Mouse (Mus musculus) stomach, embryonic 16.5 days (tissue): ENCODE measurements around the gene Pitpna. TPM values are rescaled to one million over a fixed set of nuclear protein-coding genes. Genes with fewer than 3 reads are reported as not detected.
A peak's percentile ranks its signal among the peaks of the same experiment; 100 is the strongest.

Source experiments
- ATAC-seq: fragments of 200-750 bp; cut with Nextera tagmentation; 2 replicates; pipeline ENCODE4 v1.8.0; 2017; ENCODE audit warnings: moderate number of reproducible peaks, moderate TSS enrichment; ENCODE audit not compliant: insufficient read depth, low FRiP score
- H3K27ac ChIP-seq: fragments of 300-500 bp; sonication (generic); 2 replicates; pipeline ENCODE4 v1.5.1; 2014; ENCODE audit warnings: low read length
- H3K27me3 ChIP-seq: fragments of 300-500 bp; sonication (generic); 2 replicates; pipeline ENCODE4 v1.6.1; 2014; ENCODE audit warnings: low read length, control low read depth, mixed read lengths; ENCODE audit not compliant: control insufficient read depth, insufficient read depth
- H3K36me3 ChIP-seq: fragments of 300-500 bp; sonication (generic); 2 replicates; pipeline ENCODE4 v1.6.1; 2014; ENCODE audit warnings: low read length; ENCODE audit not compliant: control insufficient read depth, insufficient read depth
- H3K4me1 ChIP-seq: fragments of 300-500 bp; sonication (generic); 2 replicates; pipeline ENCODE4 v1.6.1; 2014; ENCODE audit warnings: low read length, control low read depth, mixed read lengths; ENCODE audit not compliant: control insufficient read depth, insufficient read depth
- H3K4me2 ChIP-seq: fragments of 300-500 bp; sonication (generic); 2 replicates; pipeline ENCODE4 v1.6.1; 2014; ENCODE audit warnings: low read depth, low read length, mixed read lengths
- H3K4me3 ChIP-seq: fragments of 300-500 bp; sonication (generic); replicated peaks from 2 replicates; pipeline ENCODE4 v1.5.1; 2014; ENCODE audit warnings: mild to moderate bottlenecking, low read length
- H3K9ac ChIP-seq: fragments of 300-500 bp; sonication (generic); 2 replicates; pipeline ENCODE4 v1.6.1; 2014; ENCODE audit warnings: low read length
- H3K9me3 ChIP-seq: fragments of 300-500 bp; sonication (generic); replicated peaks from 2 replicates; pipeline ENCODE4 v1.6.1; 2016; ENCODE audit warnings: low read length, control low read depth; ENCODE audit not compliant: control insufficient read depth
- WGBS: fragments of 180-500 bp; shearing (Covaris S2); extraction: QIAGEN DNeasy Blood & Tissue Kit; methylation state at CpG from one replicate; pipeline ENCODE4 v1.1.7; 2014; 5-methylcytosine and 5-hydroxymethylcytosine counted together
- polyA plus RNA-seq: library from polyadenylated mRNA; unstranded; fragments of >200 nt; fragmentation: Nextera tagmentation; extraction: Ambion mirVana; gene quantifications from 2 replicates; pipeline ENCODE4 v1.2.1, GENCODE M21; 2015

The Pitpna gene
- polyA plus RNA-seq, 1 experiment from 2014 or later: 63.1 TPM

DNA sequence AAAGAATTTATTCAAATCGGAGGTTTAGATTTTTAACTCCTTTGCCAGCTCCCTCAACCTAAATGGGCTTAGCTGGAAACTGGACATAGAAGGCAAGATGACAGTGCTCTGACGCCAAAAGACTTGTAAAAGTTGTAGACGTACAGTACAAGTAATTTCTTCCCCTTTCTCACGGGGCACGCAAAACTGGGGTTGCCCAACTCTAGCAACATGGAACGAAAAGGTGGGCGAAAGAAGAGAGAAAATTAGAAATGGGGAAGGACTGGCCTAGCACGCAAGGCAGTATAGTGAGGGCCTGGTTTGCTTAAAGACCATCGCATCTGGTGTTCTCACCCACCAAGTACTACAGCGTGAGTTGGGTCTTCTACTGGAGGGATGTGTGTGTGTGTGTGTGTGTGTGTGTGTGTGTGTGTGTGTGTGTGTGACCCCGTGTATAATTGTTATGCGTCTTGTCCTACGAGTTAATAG lies 63.1 kb downstream of the Pitpna start:
- Histone ChIP-seq H3K4me1 (peaks cover 42% of the 10 kb centered on the region), H3K9ac (peak overlapping the region; percentile 92), H3K4me2 (peak overlapping the region; percentile 84), H3K27me3 (no peaks in the 10 kb centered on the region), H3K9me3 (no peaks in the 10 kb centered on the region), H3K27ac (peak overlapping the region; percentile 97), H3K36me3 (no peaks in the 10 kb centered on the region), H3K4me3 (peak overlapping the region; percentile 80)
- ATAC-seq: no peak
- 44% methylated on average over 13 of the region's 13 CpGs for WGBS

DNA sequence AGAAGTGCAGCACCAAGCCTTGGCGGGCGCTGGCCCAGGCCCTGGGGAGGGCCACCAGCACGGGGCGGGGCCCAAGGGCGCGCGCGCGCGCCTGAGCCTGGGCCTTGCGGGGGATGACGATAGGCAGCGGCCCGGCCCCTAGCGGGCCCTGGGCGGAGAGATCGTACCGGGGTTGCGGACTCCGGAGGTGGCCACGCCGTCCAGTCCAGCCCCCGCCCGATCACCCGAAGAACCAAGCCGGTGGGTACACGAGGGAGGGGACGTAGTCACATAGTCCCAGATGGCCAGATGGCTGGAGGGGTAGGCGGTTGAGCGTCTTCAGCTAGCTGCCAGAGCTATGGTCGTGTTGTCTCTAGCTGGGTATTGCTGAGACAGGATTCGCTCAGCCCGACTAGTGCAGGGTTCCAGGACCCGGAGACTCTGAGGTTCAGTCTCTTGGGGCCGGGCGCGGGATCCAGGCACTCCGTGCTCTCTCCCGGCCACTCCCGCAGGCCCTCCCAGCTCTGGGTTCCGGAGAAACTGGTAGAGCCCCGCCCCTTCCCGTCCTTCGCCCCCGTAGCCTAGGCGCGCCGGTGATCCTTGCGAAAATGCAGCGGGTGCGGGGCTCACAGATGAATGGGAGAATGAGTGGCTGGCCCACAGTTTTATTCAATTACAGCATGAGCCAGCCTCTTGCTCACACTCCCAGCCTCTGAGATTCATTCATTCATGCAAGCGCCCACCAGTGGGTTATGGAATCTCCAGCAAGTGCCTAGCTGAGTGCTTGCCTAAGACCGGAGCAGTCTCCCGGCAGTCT lies 63.7 kb downstream of the Pitpna start:
- Histone ChIP-seq H3K4me3 (peak overlapping the region; percentile 80), H3K36me3 (no peaks in the 10 kb centered on the region), H3K9me3 (no peaks in the 10 kb centered on the region), H3K4me2 (peak overlapping the region; percentile 84), H3K27ac (peak overlapping the region; percentile 97), H3K4me1 (peaks cover 45% of the 10 kb centered on the region), H3K27me3 (no peaks in the 10 kb centered on the region), H3K9ac (peak overlapping the region; percentile 92)
- WGBS: under 1% methylated on average over 54 of the region's 54 CpGs
- ATAC-seq: peak; percentile 78

GRCm38 (mm10) chr11:75652222-75652941 lies 64.5 kb downstream of the Pitpna start:
- no peaks in the 10 kb centered on the region for H3K27me3 ChIP-seq

GRCm38 (mm10) chr11:75652942-75653684 lies 65.2 kb downstream of the Pitpna start:
- H3K4me1 ChIP-seq: peaks cover 51% of the 10 kb centered on the region
- no peaks in the 10 kb centered on the region for H3K36me3 ChIP-seq
- H3K4me2 ChIP-seq: peak overlapping the region; percentile 87
- peak overlapping the region; percentile 63 for H3K4me3 ChIP-seq
- H3K9me3 ChIP-seq: no peaks in the 10 kb centered on the region
- H3K27ac ChIP-seq: peak overlapping the region; percentile 91
- ATAC-seq: no peak
- H3K27me3 ChIP-seq: no peaks in the 10 kb centered on the region
- H3K9ac ChIP-seq: peak overlapping the region; percentile 78
- 35% methylated on average over 14 of the region's 14 CpGs for WGBS

More at GRCm38 (mm10) chr11:75652222-75652941, 64.5 kb downstream of the Pitpna start:
- Histone ChIP-seq H3K9ac (peak overlapping the region; percentile 92), H3K4me2 (peak overlapping the region; percentile 84), H3K36me3 (no peaks in the 10 kb centered on the region), H3K9me3 (no peaks in the 10 kb centered on the region), H3K27ac (peak overlapping the region; percentile 97), H3K4me3 (peak overlapping the region; percentile 80), H3K4me1 (peaks cover 51% of the 10 kb centered on the region)
- ATAC-seq: no peak
- 31% methylated on average over 20 of the region's 20 CpGs for WGBS

DNA sequence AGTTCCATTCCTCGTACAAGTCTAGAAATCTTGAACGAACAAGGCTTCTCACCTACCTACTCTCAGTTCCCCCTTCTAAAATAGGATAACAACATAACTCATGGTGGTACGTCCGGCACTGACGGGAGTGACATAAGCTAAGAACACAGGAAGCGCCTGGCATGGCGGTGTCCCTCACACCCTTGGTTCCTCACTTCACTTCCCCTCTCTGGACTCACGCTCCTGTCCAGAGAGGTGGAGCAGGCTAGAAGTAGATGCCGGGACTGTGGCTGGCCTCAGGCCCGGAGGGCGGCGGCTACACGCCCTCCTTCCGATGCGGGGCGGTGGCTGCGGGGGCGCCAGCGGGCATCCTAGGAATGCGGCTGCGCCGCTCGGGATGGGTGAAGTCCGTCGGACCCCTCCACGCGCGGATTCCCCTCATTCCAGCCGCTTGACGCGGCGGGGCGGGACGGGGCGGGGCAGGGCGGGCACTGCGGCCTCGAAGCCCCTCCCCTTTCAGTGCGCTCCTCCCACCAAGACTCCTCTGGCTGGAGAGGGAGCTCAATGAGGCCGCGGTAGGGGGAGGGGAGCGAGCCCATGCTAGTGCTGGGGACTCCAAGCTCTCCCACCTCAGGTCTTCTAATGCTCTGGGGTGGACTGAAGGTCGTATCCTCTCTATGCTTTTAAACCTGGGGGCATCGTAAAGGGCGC lies 66.0 kb downstream of the Pitpna start:
- Histone ChIP-seq H3K9ac (peak overlapping the region; percentile 78), H3K27me3 (no peaks in the 10 kb centered on the region), H3K4me3 (peak overlapping the region; percentile 63), H3K4me1 (peaks cover 51% of the 10 kb centered on the region), H3K4me2 (peak overlapping the region; percentile 87), H3K36me3 (no peaks in the 10 kb centered on the region), H3K9me3 (no peaks in the 10 kb centered on the region), H3K27ac (peak overlapping the region; percentile 91)
- 1% methylated on average over 37 of the region's 45 CpGs for WGBS
- ATAC-seq: peak; percentile 70

DNA sequence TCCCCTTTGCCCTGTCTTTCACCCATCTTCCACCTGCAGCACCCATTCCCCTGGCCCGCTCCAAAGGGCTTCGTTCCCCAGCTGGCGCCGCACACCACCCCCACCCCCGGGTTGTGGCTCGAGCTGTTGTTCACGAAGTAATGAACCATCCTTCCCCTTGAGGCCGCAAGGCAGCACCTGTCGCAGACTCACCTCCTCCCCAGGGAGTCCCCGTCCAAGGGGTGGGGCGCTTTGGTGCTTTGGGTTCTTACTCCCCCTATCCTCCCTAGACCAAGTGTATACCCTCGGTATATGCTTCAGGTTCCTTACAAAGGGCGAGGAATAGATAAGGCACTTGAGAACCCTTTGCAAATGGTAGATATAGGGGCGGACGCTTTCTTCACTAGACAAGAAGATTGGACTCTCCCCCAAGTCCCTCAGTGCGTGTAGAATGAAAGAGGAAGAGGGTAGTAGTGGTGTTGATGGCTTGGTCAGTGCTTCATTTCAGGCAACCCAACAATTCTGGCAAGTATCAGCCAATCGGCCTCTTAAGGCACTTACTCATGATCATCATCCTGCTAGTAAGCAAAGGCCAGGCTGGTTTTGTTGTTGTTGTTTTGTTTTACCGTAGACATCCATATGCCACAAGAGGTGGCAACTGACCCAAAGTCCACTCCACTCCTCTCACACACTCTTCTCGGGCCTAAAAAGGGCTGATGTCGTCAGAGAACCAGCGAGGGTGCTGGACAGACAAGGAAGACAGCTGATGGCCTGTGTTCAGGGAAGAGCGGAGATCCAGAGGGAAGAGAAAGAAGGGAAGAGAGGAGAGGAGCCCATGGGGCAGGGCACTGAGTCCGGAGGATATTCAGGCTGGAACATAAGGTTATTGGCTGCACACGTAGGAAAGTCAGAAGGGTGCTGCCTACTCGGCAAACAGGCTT lies 66.8 kb downstream of the Pitpna start:
- ATAC-seq: no peak
- H3K27me3 ChIP-seq: no peaks in the 10 kb centered on the region
- peaks cover 44% of the 10 kb centered on the region for H3K4me1 ChIP-seq
- WGBS: 46% methylated on average over 25 of the region's 25 CpGs
- H3K9ac ChIP-seq: peak overlapping the region; percentile 90
- no peaks in the 10 kb centered on the region for H3K9me3 ChIP-seq
- peak overlapping the region; percentile 81 for H3K4me3 ChIP-seq
- no peaks in the 10 kb centered on the region for H3K36me3 ChIP-seq
- H3K27ac ChIP-seq: peak overlapping the region; percentile 91
- peak overlapping the region; percentile 87 for H3K4me2 ChIP-seq

- Histone ChIP-seq H3K9ac (peak overlapping the region; percentile 90), H3K4me1 (peaks cover 40% of the 10 kb centered on the region), H3K9me3 (no peaks in the 10 kb centered on the region), H3K36me3 (peaks cover 6% of the 10 kb centered on the region), H3K27ac (peak overlapping the region; percentile 91), H3K4me3 (peak overlapping the region; percentile 81), H3K4me2 (peak overlapping the region; percentile 66), H3K27me3 (no peaks in the 10 kb centered on the region)
- under 1% methylated on average over 78 of the region's 78 CpGs for WGBS
- peak; percentile 60 for ATAC-seq
Observed at GRCm38 (mm10) chr11:75655621-75656545, 68.0 kb downstream of the Pitpna start.
